8 mouse cellular contexts compared by ENCODE assay signal in genomic region chr13:62854666-62855065, GRCm38 (mm10). TPM values are rescaled to one million over a fixed set of nuclear protein-coding genes. Genes with fewer than 3 reads are reported as not detected.
DNase-seq lines count a peak whose midpoint lies in the region; ATAC-seq lines count a peak whose summit lies in the region.

No protein-coding gene starts in this region.

- no peak overlapping the region for H3K27ac ChIP-seq in embryonic facial prominence, embryonic 15.5 days (replicated peaks)

- intact Hi-C loops in heart, postnatal 36 days (cut with DNase I), result loop anchor here (1.0 to 10.0 kb wide), 4 partner anchors 91 to 387 kb away; partner anchors contain the start of gene Gm49359

- WGBS in embryonic facial prominence, embryonic 15.5 days, result 11% methylated on average over 15 of the region's 15 CpGs

- H3K9ac ChIP-seq in embryonic facial prominence, embryonic 15.5 days, result no peak overlapping the region

- DNase-seq in CD4-positive, CD25-positive, alpha-beta regulatory T cell, adult 2 months (ENCODE audit: low read depth, low spot score), result peak; percentile 78
- peak; percentile 80 for DNase-seq in adrenal gland, postnatal 25 days
- peak; percentile 76 to 89 for DNase-seq in heart, postnatal 36 days
- DNase-seq in layer of hippocampus, adult 8-10 months (ENCODE audit: low spot score in 2 of 2), result peak; percentile 14 to 61
- DNase-seq in lung, postnatal 10 days, result peak; percentile 84
- DNase-seq in retina, adult 2 months (ENCODE audit: low read depth, low spot score), result peak; percentile 30
- DNase-seq in thymus, postnatal 4 days, result peak; percentile 89

- no peak for ATAC-seq in embryonic facial prominence, embryonic 15.5 days (ENCODE audit: insufficient number of reproducible peaks, low FRiP score, low TSS enrichment, low read depth)

- no peak overlapping the region for H3K4me3 ChIP-seq in embryonic facial prominence, embryonic 15.5 days (replicated peaks)

- H3K4me1 ChIP-seq in embryonic facial prominence, embryonic 15.5 days, result no peaks in the 10 kb centered on the region

- H3K36me3 ChIP-seq in embryonic facial prominence, embryonic 15.5 days, result no peaks in the 10 kb centered on the region

- no peaks in the 10 kb centered on the region for H3K9me3 ChIP-seq in embryonic facial prominence, embryonic 15.5 days (replicated peaks)

- 0 out of 2 replicates have a peak overlapping the region, but pooled peaks have one; percentile 8 for H3K4me2 ChIP-seq in embryonic facial prominence, embryonic 15.5 days (replicated peaks)

- no peaks in the 10 kb centered on the region for H3K27me3 ChIP-seq in embryonic facial prominence, embryonic 15.5 days

RNA-seq across cellular contexts. Expression of gene Fbp2, which starts 3.6 kb away (rescaled TPM):
- total RNA-seq in adrenal gland, postnatal 25 days (2021), result 2.9 and 3.2 TPM in 2 replicates
- polyA plus RNA-seq in embryonic facial prominence, embryonic 15.5 days (2015; fragmentation: Nextera tagmentation; extraction: Ambion mirVana), result 2.6 and 2.9 TPM in 2 replicates
- 10 to 100 TPM; 37.0 to 40.0 TPM for total RNA-seq in heart, postnatal 36 days (2021)
- total RNA-seq in layer of hippocampus, adult 8-10 months (2022), result not detected

RNA-seq across cellular contexts. Expression of gene Fbp1, which starts 33.4 kb away (rescaled TPM):
- total RNA-seq in adrenal gland, postnatal 25 days (2021), result 0.70 and 10.3 TPM in 2 replicates
- polyA plus RNA-seq in embryonic facial prominence, embryonic 15.5 days (2015; fragmentation: Nextera tagmentation; extraction: Ambion mirVana), result 3.5 and 5.2 TPM in 2 replicates
- total RNA-seq in heart, postnatal 36 days (2021), result not detected
- under 1 TPM in 1 of 4 experiments, not detected in 3; 0.27 TPM for total RNA-seq in layer of hippocampus, adult 8-10 months (2022)

Comparison
In these comparisons a context has a peak if more than half of its experiments do, and no peak if none do; other contexts are left out.
1. DNase-seq: peak in every context shown above with its lines; median percentile 89 in thymus, postnatal 4 days; 84 in lung, postnatal 10 days; 82 in heart, postnatal 36 days; 80 in adrenal gland, postnatal 25 days; 78 in CD4-positive, CD25-positive, alpha-beta regulatory T cell, adult 2 months; 38 in layer of hippocampus, adult 8-10 months; 30 in retina, adult 2 months.